Mouse (Mus musculus) embryonic facial prominence, embryonic 14.5 days (tissue): ENCODE data around the gene Vegfc. TPM values are rescaled to one million over a fixed set of nuclear protein-coding genes. Genes with fewer than 3 reads are reported as not detected.

Experiments used
- ATAC-seq: fragments of 200-750 bp; cut with Nextera tagmentation; 2 replicates; pipeline ENCODE4 v1.8.0; 2017; ENCODE audit warnings: low read depth, moderate number of reproducible peaks, moderate TSS enrichment
- DNase-seq: peaks from one replicate; pipeline ENCODE4 v3.0.0-alpha.2; 2015; ENCODE audit warnings: low spot score
- H3K27ac ChIP-seq: fragments of 300-500 bp; sonication (generic); replicated peaks from 2 replicates; pipeline ENCODE4 v1.5.1; 2014; ENCODE audit warnings: low read depth, mild to moderate bottlenecking, low read length, moderate library complexity
- H3K27me3 ChIP-seq: fragments of 300-500 bp; sonication (generic); replicated peaks from 2 replicates; pipeline ENCODE4 v1.6.1; 2014; ENCODE audit warnings: low read length; ENCODE audit not compliant: control insufficient read depth, insufficient read depth
- H3K36me3 ChIP-seq: fragments of 300-500 bp; sonication (generic); 2 replicates; pipeline ENCODE4 v1.6.1; 2014; ENCODE audit warnings: low read length, mixed read lengths; ENCODE audit not compliant: control insufficient read depth, insufficient read depth
- H3K4me1 ChIP-seq: fragments of 300-500 bp; sonication (generic); 2 replicates; pipeline ENCODE4 v1.6.1; 2014; ENCODE audit warnings: antibody characterized with exemption, low read length; ENCODE audit not compliant: control insufficient read depth, insufficient read depth
- H3K4me2 ChIP-seq: fragments of 300-500 bp; sonication (generic); 2 replicates; pipeline ENCODE4 v1.6.1; 2014; ENCODE audit warnings: low read depth, mild to moderate bottlenecking, low read length, moderate library complexity, mixed read lengths
- H3K4me3 ChIP-seq: fragments of 300-500 bp; sonication (generic); 2 replicates; pipeline ENCODE4 v1.5.1; 2014; ENCODE audit warnings: low read depth, mild to moderate bottlenecking, low read length
- H3K9ac ChIP-seq: fragments of 300-500 bp; sonication (generic); 2 replicates; pipeline ENCODE4 v1.6.1; 2014; ENCODE audit warnings: low read depth, mild to moderate bottlenecking, low read length, moderate library complexity, mixed read lengths
- H3K9me3 ChIP-seq: fragments of 300-500 bp; sonication (generic); 2 replicates; pipeline ENCODE4 v1.6.1; 2016; ENCODE audit warnings: low read length; ENCODE audit not compliant: control insufficient read depth
- WGBS: fragments of 180-500 bp; shearing (Covaris S2); extraction: QIAGEN DNeasy Blood & Tissue Kit; methylation state at CpG from one replicate; pipeline ENCODE4 v1.1.7; 2014; 5-methylcytosine and 5-hydroxymethylcytosine counted together
- polyA plus RNA-seq: library from polyadenylated mRNA; unstranded; fragments of >200 nt; fragmentation: Nextera tagmentation; extraction: Ambion mirVana; gene quantifications from 2 replicates; pipeline ENCODE4 v1.2.1, GENCODE M21; 2014

Vegfc gene
- 8.7 and 8.9 TPM in 2 replicates for polyA plus RNA-seq

DNA sequence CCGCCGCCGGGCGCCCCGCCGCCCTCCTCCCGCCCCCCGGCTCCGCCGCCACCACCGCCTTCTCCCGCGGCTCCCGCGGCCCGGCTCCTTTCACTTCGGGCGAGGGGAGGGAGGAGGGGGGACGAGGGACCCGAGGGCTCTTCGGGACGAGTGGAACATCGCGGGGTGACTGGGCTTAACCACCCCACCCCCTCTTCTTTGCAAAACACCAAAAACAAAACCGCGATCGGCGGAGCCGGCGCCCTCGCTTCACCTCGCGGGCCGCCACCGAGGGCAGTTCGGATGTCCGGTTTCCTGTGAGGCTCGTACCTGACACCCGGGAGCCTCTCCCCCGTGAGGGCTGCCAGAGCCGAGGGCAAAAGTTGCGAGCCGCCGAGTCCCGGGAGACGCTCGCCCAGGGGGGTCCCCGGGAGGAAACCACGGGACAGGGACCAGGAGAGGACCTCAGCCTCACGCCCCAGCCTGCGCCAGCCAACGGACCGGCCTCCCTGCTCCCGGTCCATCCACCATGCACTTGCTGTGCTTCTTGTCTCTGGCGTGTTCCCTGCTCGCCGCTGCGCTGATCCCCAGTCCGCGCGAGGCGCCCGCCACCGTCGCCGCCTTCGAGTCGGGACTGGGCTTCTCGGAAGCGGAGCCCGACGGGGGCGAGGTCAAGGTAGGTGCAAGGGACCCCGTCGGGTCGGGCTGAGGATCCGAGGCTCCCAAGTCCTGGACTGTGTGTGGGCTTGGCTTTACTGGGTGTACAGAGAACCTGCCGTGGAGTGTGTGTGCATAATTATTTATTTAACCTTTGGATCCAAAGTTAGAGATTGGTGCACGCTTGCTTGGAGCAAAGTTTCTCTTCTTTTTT is at the start of gene Vegfc:
Gene Vegfc, plus strand, starts transcription at position 336 of the 850 bp plus-strand sequence.
- Histone ChIP-seq H3K27me3 (no peaks in the 10 kb centered on the region), H3K4me3 (peak within 1 kb of the TSS; percentile 76), H3K4me1 (peaks cover 7% of the 10 kb centered on the region), H3K9ac (peak within 1 kb of the TSS; percentile 78), H3K4me2 (peak within 1 kb of the TSS; percentile 62), H3K27ac (peak within 1 kb of the TSS; percentile 76), H3K9me3 (no peaks in the 10 kb centered on the region), H3K36me3 (no peaks in the 10 kb centered on the region)
- 0% methylated on average over 33 of the region's 79 CpGs for WGBS
- ATAC-seq (peak; percentile 72), DNase-seq (peak; percentile 29)

DNA sequence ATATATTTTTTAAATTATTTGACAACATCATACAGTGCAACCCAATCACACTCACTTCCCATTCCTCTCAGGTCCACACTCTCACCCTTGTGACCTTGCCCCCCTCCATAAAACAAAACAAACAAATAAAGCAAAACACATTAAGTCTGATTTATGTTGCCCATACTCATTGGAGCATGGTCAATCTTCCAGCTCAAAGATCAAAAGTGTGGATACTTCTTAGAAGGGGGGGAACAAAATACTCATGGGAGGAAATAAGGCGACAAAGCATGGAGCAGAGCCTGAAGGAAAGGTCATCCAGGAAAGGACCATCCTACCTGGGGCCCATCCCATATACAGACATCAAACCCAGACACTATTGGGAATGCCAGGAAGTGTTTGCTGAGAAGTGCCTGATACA is 42.8 kb upstream of the Vegfc start:
- Histone ChIP-seq H3K27ac (no peak overlapping the region), H3K9ac (no peak overlapping the region), H3K4me3 (no peak overlapping the region), H3K9me3 (no peaks in the 10 kb centered on the region), H3K4me2 (no peak overlapping the region), H3K27me3 (no peaks in the 10 kb centered on the region), H3K4me1 (no peaks in the 10 kb centered on the region), H3K36me3 (no peaks in the 10 kb centered on the region)
- DNase-seq, result no peak
- ATAC-seq, result no peak
- 86% methylated on average over 1 of the region's 1 CpGs for WGBS

DNA sequence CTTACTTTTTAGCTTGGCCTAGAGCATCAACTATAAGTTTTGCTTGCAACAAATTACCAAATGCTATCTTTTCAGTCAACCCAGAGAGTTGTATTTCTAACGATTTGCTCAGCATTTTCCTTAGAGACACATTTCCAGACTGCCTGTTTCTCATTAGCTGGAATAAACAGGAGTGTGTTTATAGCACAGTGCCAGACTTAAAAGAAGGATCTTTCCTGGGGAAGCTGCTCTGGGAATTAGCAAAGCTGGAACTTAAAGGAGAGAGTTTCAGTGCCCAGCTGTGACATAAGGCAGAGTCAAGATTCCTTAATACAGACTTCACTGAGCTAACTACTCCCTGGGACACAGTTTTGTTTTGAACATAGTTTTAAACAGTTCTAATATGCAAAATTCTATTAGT is 34.8 kb upstream of the Vegfc start:
- Histone ChIP-seq H3K4me2 (no peak overlapping the region), H3K9ac (no peak overlapping the region), H3K36me3 (no peaks in the 10 kb centered on the region), H3K4me1 (0 out of 2 replicates have a peak, but pooled peaks cover 3% of the 10 kb centered on the region), H3K9me3 (no peaks in the 10 kb centered on the region), H3K27ac (no peak overlapping the region), H3K27me3 (no peaks in the 10 kb centered on the region), H3K4me3 (no peak overlapping the region)
- WGBS, result 11% methylated on average over 1 of the region's 1 CpGs
- DNase-seq (peak; percentile 40), ATAC-seq (no peak)

DNA sequence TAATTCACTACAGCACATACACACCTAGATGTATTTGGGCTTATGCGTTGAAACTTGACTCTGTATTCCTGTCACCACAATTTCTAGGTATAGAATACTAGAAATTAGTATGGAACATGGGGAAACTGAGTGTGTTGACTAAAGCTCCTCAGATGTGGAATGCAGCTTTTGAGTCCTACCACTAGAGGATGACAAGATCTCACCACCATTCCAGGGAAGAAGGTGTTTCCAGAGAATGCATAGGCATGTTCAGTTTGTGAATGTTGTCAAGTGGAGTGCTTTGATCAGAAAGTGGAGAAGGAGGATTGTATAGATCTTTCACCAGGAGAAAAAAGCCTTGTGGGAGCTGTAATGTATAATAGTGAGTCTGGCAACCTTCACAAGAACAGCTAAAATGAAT is 33.9 kb upstream of the Vegfc start:
- Histone ChIP-seq H3K27me3 (no peaks in the 10 kb centered on the region), H3K9me3 (no peaks in the 10 kb centered on the region), H3K9ac (no peak overlapping the region), H3K4me3 (no peak overlapping the region), H3K4me2 (no peak overlapping the region), H3K36me3 (no peaks in the 10 kb centered on the region), H3K27ac (no peak overlapping the region), H3K4me1 (0 out of 2 replicates have a peak, but pooled peaks cover 3% of the 10 kb centered on the region)
- WGBS, result 74% methylated on average over 1 of the region's 1 CpGs
- DNase-seq (no peak), ATAC-seq (no peak)

DNA sequence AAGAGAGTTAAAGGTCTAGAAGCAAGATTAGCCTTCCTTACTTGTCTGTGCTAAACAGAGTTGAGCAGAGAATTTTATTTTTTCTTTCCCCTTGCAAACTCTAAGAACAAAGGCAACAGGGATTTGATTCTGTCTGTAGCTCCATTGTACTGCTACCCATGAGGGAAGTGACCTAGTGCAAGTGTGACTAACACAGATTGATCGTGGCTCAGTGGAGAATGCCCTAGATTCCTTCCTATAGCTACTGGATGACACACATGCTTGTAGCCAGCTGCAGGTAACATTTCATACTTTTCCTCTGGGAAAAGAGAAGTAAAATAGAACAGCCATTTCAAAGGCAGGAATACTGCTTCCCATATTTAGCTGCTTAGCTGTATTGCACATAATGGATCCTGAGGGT is 24.2 kb upstream of the Vegfc start:
- Histone ChIP-seq H3K36me3 (no peaks in the 10 kb centered on the region), H3K4me2 (no peak overlapping the region), H3K27me3 (no peaks in the 10 kb centered on the region), H3K4me1 (no peaks in the 10 kb centered on the region), H3K9ac (no peak overlapping the region), H3K27ac (no peak overlapping the region), H3K4me3 (no peak overlapping the region), H3K9me3 (no peaks in the 10 kb centered on the region)
- 4% methylated on average over 1 of the region's 1 CpGs for WGBS
- no peak for ATAC-seq
- DNase-seq, result peak; percentile 23

DNA sequence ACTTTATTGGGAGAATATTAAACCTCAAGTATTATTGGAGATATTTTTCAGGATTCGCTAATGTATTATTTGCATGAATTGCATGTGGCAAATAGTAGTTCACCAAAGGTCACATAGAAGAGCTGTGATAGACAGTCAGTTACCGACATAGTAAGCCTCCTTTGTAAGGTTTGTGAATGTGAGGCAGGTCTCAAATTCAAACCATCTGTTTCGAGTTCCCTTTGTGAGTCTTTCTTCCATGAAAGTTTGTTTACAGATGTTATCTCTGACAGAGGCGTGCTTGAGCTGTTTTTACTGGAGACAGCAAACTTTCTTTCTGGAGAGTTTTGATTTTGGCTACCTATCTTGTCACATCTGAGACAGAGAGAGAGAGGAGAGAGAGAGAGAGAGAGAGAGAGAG is 11.9 kb upstream of the Vegfc start:
- no peaks in the 10 kb centered on the region for H3K27me3 ChIP-seq
- H3K4me2 ChIP-seq, result no peak overlapping the region
- peak; percentile 11 for DNase-seq
- H3K4me1 ChIP-seq, result no peaks in the 10 kb centered on the region
- H3K9me3 ChIP-seq, result no peaks in the 10 kb centered on the region
- 15% methylated on average over 4 of the region's 4 CpGs for WGBS
- H3K36me3 ChIP-seq, result no peaks in the 10 kb centered on the region
- ATAC-seq, result no peak
- H3K9ac ChIP-seq, result no peak overlapping the region
- no peak overlapping the region for H3K27ac ChIP-seq
- H3K4me3 ChIP-seq, result no peak overlapping the region

DNA sequence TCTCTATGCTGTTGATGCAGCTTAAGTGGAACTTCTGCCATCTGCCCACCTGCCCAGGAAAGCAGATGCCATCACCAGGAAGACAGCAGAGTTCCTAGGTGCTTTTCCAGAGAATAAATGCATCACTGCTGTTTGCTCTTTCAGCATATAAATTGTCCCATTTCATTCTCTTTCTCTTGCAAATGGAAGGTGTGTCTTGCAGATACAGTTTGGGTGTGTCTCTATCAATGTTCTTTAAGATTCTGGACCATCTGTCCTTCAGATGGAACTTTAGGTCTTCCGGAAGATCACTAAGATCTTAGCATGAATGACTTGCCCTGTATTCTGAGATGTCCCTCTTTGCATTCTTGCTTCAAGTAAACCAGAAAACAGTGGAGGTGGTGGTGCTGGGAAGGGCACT is 1.1 kb upstream of the Vegfc start:
- H3K4me3 ChIP-seq, result peak overlapping the region; percentile 76
- H3K36me3 ChIP-seq, result no peaks in the 10 kb centered on the region
- 0 out of 2 replicates have a peak overlapping the region, but pooled peaks have one; percentile 76 for H3K27ac ChIP-seq
- ATAC-seq, result no peak
- peak overlapping the region; percentile 62 for H3K4me2 ChIP-seq
- no peak for DNase-seq
- no peaks in the 10 kb centered on the region for H3K9me3 ChIP-seq
- no peaks in the 10 kb centered on the region for H3K27me3 ChIP-seq
- peaks cover 7% of the 10 kb centered on the region for H3K4me1 ChIP-seq
- peak overlapping the region; percentile 78; the same call in 1 of the 2 replicates for H3K9ac ChIP-seq
- WGBS, result 38% methylated on average over 1 of the region's 1 CpGs

DNA sequence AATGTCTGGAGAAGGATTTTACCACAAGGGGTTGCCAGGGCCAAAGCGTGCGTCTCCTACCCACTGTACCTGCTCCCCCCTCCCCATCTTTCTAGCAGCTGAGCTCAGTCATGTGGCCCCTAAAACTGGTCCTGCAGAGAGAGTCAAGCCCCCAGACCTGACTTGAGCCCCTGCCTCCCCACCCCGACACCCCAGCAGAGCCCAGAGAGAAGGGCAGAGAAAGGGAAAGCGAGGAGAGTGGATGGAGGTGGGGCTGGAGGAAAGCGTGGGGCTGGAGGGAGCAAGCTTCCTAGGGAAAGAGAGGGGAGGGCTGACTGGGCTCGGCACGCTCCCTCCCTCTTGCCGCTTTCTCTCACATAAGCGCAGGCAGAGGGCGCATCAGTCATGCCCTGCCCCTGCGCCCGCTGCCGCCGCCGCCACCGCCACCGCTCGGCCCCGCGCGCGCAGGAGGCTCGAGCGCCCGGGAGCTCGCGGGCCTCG is 575 bp upstream of the Vegfc start:
- Histone ChIP-seq H3K4me1 (peaks cover 7% of the 10 kb centered on the region), H3K27me3 (no peaks in the 10 kb centered on the region), H3K4me2 (peak overlapping the region; percentile 62), H3K4me3 (peak overlapping the region; percentile 76), H3K36me3 (no peaks in the 10 kb centered on the region), H3K27ac (peak overlapping the region; percentile 76), H3K9me3 (no peaks in the 10 kb centered on the region), H3K9ac (peak overlapping the region; percentile 78)
- peak; percentile 89 for DNase-seq
- WGBS, result 5% methylated on average over 6 of the region's 28 CpGs
- ATAC-seq, result peak; percentile 95

DNA sequence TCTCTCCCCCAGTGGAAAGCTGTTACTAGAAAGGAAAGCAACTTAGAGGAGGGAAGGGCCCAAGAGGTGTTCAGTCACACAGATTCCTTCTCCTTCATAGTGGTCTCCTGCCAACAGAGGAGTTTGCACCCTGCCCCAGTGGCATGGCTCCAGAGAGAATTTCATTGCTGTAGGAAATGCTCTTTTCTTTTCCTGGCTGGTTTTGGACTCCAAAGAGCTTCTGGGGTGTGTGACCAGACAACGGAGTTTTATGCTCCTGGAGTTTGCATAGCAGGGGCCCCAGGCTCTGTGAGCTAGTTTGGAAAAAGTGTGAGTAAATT is 675 bp downstream of the Vegfc start:
- no peaks in the 10 kb centered on the region for H3K9me3 ChIP-seq
- H3K4me3 ChIP-seq, result peak overlapping the region; percentile 76
- DNase-seq (no peak), ATAC-seq (no peak)
- 0% methylated on average over 1 of the region's 1 CpGs for WGBS
- peak overlapping the region; percentile 62 for H3K4me2 ChIP-seq
- H3K4me1 ChIP-seq, result peaks cover 7% of the 10 kb centered on the region
- H3K36me3 ChIP-seq, result no peaks in the 10 kb centered on the region
- H3K27me3 ChIP-seq, result no peaks in the 10 kb centered on the region
- H3K9ac ChIP-seq, result peak overlapping the region; percentile 78
- H3K27ac ChIP-seq, result peak overlapping the region; percentile 76; the same call in 1 of the 2 replicates
